Mouse (Mus musculus): ENCODE measurements around the gene Sf3b6. TPM values are rescaled to one million over a fixed set of nuclear protein-coding genes. Genes with fewer than 3 reads are reported as not detected.

The Sf3b6 gene
- polyA plus RNA-seq, 1 experiment from 2014 or later: 337 TPM

- under 1% methylated on average over 12 of the region's 12 CpGs for WGBS
- Histone ChIP-seq H3K27me3 (ENCODE audit: low read depth, poor library complexity, severe bottlenecking) (peaks cover 39% of the 10 kb centered on the region), H3K36me3 (peaks cover 6% of the 10 kb centered on the region), H3K4me3 (peak overlapping the region; percentile 61), H3K4me1 (peaks cover 32% of the 10 kb centered on the region), H3K9me3 (replicated peaks) (no peaks in the 10 kb centered on the region), H3K27ac (replicated peaks) (peak overlapping the region; percentile 76)
- DNase-seq (ENCODE audit: low spot score): peak; percentile 62
Measured at GRCm38 (mm10) chr12:4843741-4844140, 26.4 kb downstream of the Sf3b6 start.

- Histone ChIP-seq H3K27me3 (ENCODE audit: low read depth, poor library complexity, severe bottlenecking) (no peaks in the 10 kb centered on the region), H3K9me3 (replicated peaks) (peaks cover 3% of the 10 kb centered on the region; the same call in 1 of the 2 replicates), H3K27ac (replicated peaks) (no peak overlapping the region), H3K4me1 (peaks cover 6% of the 10 kb centered on the region), H3K4me3 (no peak overlapping the region), H3K36me3 (peaks cover 70% of the 10 kb centered on the region)
- 97% methylated on average over 5 of the region's 5 CpGs for WGBS
- DNase-seq (ENCODE audit: low spot score): no peak
Measured at GRCm38 (mm10) chr12:4856160-4856559, 38.8 kb downstream of the Sf3b6 start.

GRCm38 (mm10) chr12:4856834-4857233 is 39.5 kb downstream of the Sf3b6 start:
- no peak for DNase-seq (ENCODE audit: low spot score)
- Histone ChIP-seq H3K27me3 (ENCODE audit: low read depth, poor library complexity, severe bottlenecking) (no peaks in the 10 kb centered on the region), H3K36me3 (peaks cover 65% of the 10 kb centered on the region), H3K4me3 (no peak overlapping the region), H3K9me3 (replicated peaks) (peaks cover 3% of the 10 kb centered on the region; the same call in 1 of the 2 replicates), H3K4me1 (peaks cover 6% of the 10 kb centered on the region), H3K27ac (replicated peaks) (no peak overlapping the region)
- 87% methylated on average over 2 of the region's 2 CpGs for WGBS

- 65% methylated on average over 11 of the region's 11 CpGs for WGBS
- 0 out of 2 replicates have a peak overlapping the region, but pooled peaks have one; percentile 42 for H3K27ac ChIP-seq (replicated peaks)
- DNase-seq (ENCODE audit: low spot score): no peak
Measured at GRCm38 (mm10) chr12:4859241-4859914, 42.0 kb downstream of the Sf3b6 start.

GRCm38 (mm10) chr12:4862672-4863071 is 45.3 kb downstream of the Sf3b6 start:
- Histone ChIP-seq H3K36me3 (peaks cover 16% of the 10 kb centered on the region), H3K9me3 (replicated peaks) (no peaks in the 10 kb centered on the region; the same call in 1 of the 2 replicates)
- WGBS: 86% methylated on average over 4 of the region's 4 CpGs

More at GRCm38 (mm10) chr12:4859241-4859914, 42.0 kb downstream of the Sf3b6 start:
- peaks cover 6% of the 10 kb centered on the region for H3K4me1 ChIP-seq
- H3K9me3 ChIP-seq (replicated peaks): peaks cover 3% of the 10 kb centered on the region; the same call in 1 of the 2 replicates
- no peaks in the 10 kb centered on the region for H3K27me3 ChIP-seq (ENCODE audit: low read depth, poor library complexity, severe bottlenecking)
- H3K36me3 ChIP-seq: peaks cover 44% of the 10 kb centered on the region
- no peak overlapping the region for H3K4me3 ChIP-seq

GRCm38 (mm10) chr12:4863654-4864337 is 46.5 kb downstream of the Sf3b6 start:
- H3K27me3 ChIP-seq (ENCODE audit: low read depth, poor library complexity, severe bottlenecking): no peaks in the 10 kb centered on the region
- DNase-seq (ENCODE audit: low spot score): no peak
- no peak overlapping the region for H3K27ac ChIP-seq (replicated peaks)
- whole genome bisulfite sequencing: 85% methylated on average over 4 of the region's 4 CpGs
- H3K9me3 ChIP-seq (replicated peaks): no peaks in the 10 kb centered on the region; the same call in 1 of the 2 replicates
- H3K36me3 ChIP-seq: peaks cover 11% of the 10 kb centered on the region
- H3K4me3 ChIP-seq: no peak overlapping the region
- peaks cover 8% of the 10 kb centered on the region for H3K4me1 ChIP-seq

More at GRCm38 (mm10) chr12:4862672-4863071, 45.3 kb downstream of the Sf3b6 start:
- Histone ChIP-seq H3K27me3 (ENCODE audit: low read depth, poor library complexity, severe bottlenecking) (no peaks in the 10 kb centered on the region), H3K4me3 (no peak overlapping the region), H3K4me1 (peaks cover 6% of the 10 kb centered on the region), H3K27ac (replicated peaks) (no peak overlapping the region)
- no peak for DNase-seq (ENCODE audit: low spot score)

GRCm38 (mm10) chr12:4864338-4864690 is 47.0 kb downstream of the Sf3b6 start:
- Histone ChIP-seq H3K9me3 (replicated peaks) (no peaks in the 10 kb centered on the region; the same call in 1 of the 2 replicates), H3K4me1 (peaks cover 7% of the 10 kb centered on the region), H3K4me3 (no peak overlapping the region), H3K36me3 (peaks cover 11% of the 10 kb centered on the region), H3K27ac (replicated peaks) (no peak overlapping the region), H3K27me3 (ENCODE audit: low read depth, poor library complexity, severe bottlenecking) (no peaks in the 10 kb centered on the region)
- 83% methylated on average over 4 of the region's 4 CpGs for WGBS
- no peak for DNase-seq (ENCODE audit: low spot score)

- no peaks in the 10 kb centered on the region for H3K36me3 ChIP-seq
- 77% methylated on average over 8 of the region's 8 CpGs for WGBS
- no peaks in the 10 kb centered on the region for H3K9me3 ChIP-seq (replicated peaks)
- DNase-seq (ENCODE audit: low spot score): no peak
- no peak overlapping the region for H3K27ac ChIP-seq (replicated peaks)
- H3K27me3 ChIP-seq (ENCODE audit: low read depth, poor library complexity, severe bottlenecking): peaks cover 14% of the 10 kb centered on the region
- H3K4me1 ChIP-seq: peaks cover 6% of the 10 kb centered on the region
- H3K4me3 ChIP-seq: no peak overlapping the region
Measured at GRCm38 (mm10) chr12:4868924-4869323, 51.6 kb downstream of the Sf3b6 start.

GRCm38 (mm10) chr12:4871260-4871659 is 53.9 kb downstream of the Sf3b6 start:
- WGBS: 88% methylated on average over 5 of the region's 5 CpGs
- no peaks in the 10 kb centered on the region for H3K9me3 ChIP-seq (replicated peaks)
- no peak overlapping the region for H3K4me3 ChIP-seq
- H3K27ac ChIP-seq (replicated peaks): no peak overlapping the region
- H3K27me3 ChIP-seq (ENCODE audit: low read depth, poor library complexity, severe bottlenecking): peaks cover 26% of the 10 kb centered on the region
- no peaks in the 10 kb centered on the region for H3K36me3 ChIP-seq
- H3K4me1 ChIP-seq: peaks cover 14% of the 10 kb centered on the region
- DNase-seq (ENCODE audit: low spot score): no peak

- Histone ChIP-seq H3K36me3 (no peaks in the 10 kb centered on the region), H3K27me3 (ENCODE audit: low read depth, poor library complexity, severe bottlenecking) (peaks cover 26% of the 10 kb centered on the region), H3K27ac (replicated peaks) (no peak overlapping the region), H3K9me3 (replicated peaks) (no peaks in the 10 kb centered on the region), H3K4me1 (peaks cover 14% of the 10 kb centered on the region), H3K4me3 (no peak overlapping the region)
- WGBS: 67% methylated on average over 4 of the region's 4 CpGs
- no peak for DNase-seq (ENCODE audit: low spot score)
Measured at GRCm38 (mm10) chr12:4872273-4872672, 54.9 kb downstream of the Sf3b6 start.

GRCm38 (mm10) chr12:4872983-4873477 is 55.7 kb downstream of the Sf3b6 start:
- no peak for DNase-seq (ENCODE audit: low spot score)
- Histone ChIP-seq H3K36me3 (no peaks in the 10 kb centered on the region), H3K27me3 (ENCODE audit: low read depth, poor library complexity, severe bottlenecking) (peaks cover 26% of the 10 kb centered on the region), H3K4me3 (no peak overlapping the region), H3K27ac (replicated peaks) (no peak overlapping the region), H3K4me1 (peaks cover 12% of the 10 kb centered on the region), H3K9me3 (replicated peaks) (no peaks in the 10 kb centered on the region)
- 88% methylated on average over 5 of the region's 5 CpGs for WGBS

GRCm38 (mm10) chr12:4873531-4873930 is 56.2 kb downstream of the Sf3b6 start:
- 68% methylated on average over 6 of the region's 6 CpGs for WGBS
- H3K4me1 ChIP-seq: peaks cover 11% of the 10 kb centered on the region
- no peak for DNase-seq (ENCODE audit: low spot score)
- H3K36me3 ChIP-seq: 0 out of 2 replicates have a peak, but pooled peaks cover 2% of the 10 kb centered on the region
- peak overlapping the region; percentile 56 for H3K4me3 ChIP-seq
- H3K27ac ChIP-seq (replicated peaks): peak overlapping the region; percentile 65
- peaks cover 26% of the 10 kb centered on the region for H3K27me3 ChIP-seq (ENCODE audit: low read depth, poor library complexity, severe bottlenecking)
- H3K9me3 ChIP-seq (replicated peaks): no peaks in the 10 kb centered on the region

All from midbrain, embryonic 10.5 days (tissue).